Mouse (Mus musculus) WW6 (cell line): Measurements from ENCODE around the gene Hoxd3.
A peak's percentile ranks its signal among the peaks of the same experiment; 100 is the strongest.

Experiments used
- DNase-seq: peaks from one replicate; pipeline ENCODE4 v3.0.0-alpha.2; 2013; ENCODE audit warnings: low read depth, low spot score

Gene Hoxd3

GRCm38 (mm10) chr2:74704999-74705466 is 6.7 kb upstream of the Hoxd3 start:
- DNase-seq: no peak

- no peak for DNase-seq
These were observed 6.1 kb upstream of the Hoxd3 start for GRCm38 (mm10) chr2:74705467-74706089.

GRCm38 (mm10) chr2:74706393-74706960 is 5.2 kb upstream of the Hoxd3 start:
- no peak for DNase-seq

GRCm38 (mm10) chr2:74707599-74707998 is 4.1 kb upstream of the Hoxd3 start:
- DNase-seq: no peak

GRCm38 (mm10) chr2:74708676-74709075 is 3.1 kb upstream of the Hoxd3 start:
- no peak for DNase-seq

- no peak for DNase-seq
These were observed 2.0 kb upstream of the Hoxd3 start for GRCm38 (mm10) chr2:74709465-74710419.

GRCm38 (mm10) chr2:74710929-74711543 is 691 bp upstream of the Hoxd3 start:
- no peak for DNase-seq

- DNase-seq: no peak
These were observed 1.8 kb downstream of the Hoxd3 start for GRCm38 (mm10) chr2:74713239-74714150.

- DNase-seq: no peak
These were observed 2.5 kb downstream of the Hoxd3 start for GRCm38 (mm10) chr2:74714156-74714789.

GRCm38 (mm10) chr2:74714881-74715280 is 3.2 kb downstream of the Hoxd3 start:
- no peak for DNase-seq

- peak; percentile 79 for DNase-seq
These were observed 3.9 kb downstream of the Hoxd3 start for GRCm38 (mm10) chr2:74715504-74716241.

- no peak for DNase-seq
These were observed 8.7 kb downstream of the Hoxd3 start for GRCm38 (mm10) chr2:74720384-74720783.

GRCm38 (mm10) chr2:74720955-74721491 is 9.3 kb downstream of the Hoxd3 start:
- no peak for DNase-seq

- DNase-seq: no peak
These were observed 10.2 kb downstream of the Hoxd3 start for GRCm38 (mm10) chr2:74721882-74722281.

GRCm38 (mm10) chr2:74722949-74723348 is 11.2 kb downstream of the Hoxd3 start:
- DNase-seq: no peak

- no peak for DNase-seq
These were observed 12.7 kb downstream of the Hoxd3 start for GRCm38 (mm10) chr2:74724244-74725015.

GRCm38 (mm10) chr2:74725171-74725570 is 13.4 kb downstream of the Hoxd3 start:
- no peak for DNase-seq

GRCm38 (mm10) chr2:74726551-74726950 is 14.8 kb downstream of the Hoxd3 start, which contains the start of gene Gm28230:
Gm28230 (plus strand) TSS chr2:74726728.
- DNase-seq: no peak
